In the genomic region with DNA sequence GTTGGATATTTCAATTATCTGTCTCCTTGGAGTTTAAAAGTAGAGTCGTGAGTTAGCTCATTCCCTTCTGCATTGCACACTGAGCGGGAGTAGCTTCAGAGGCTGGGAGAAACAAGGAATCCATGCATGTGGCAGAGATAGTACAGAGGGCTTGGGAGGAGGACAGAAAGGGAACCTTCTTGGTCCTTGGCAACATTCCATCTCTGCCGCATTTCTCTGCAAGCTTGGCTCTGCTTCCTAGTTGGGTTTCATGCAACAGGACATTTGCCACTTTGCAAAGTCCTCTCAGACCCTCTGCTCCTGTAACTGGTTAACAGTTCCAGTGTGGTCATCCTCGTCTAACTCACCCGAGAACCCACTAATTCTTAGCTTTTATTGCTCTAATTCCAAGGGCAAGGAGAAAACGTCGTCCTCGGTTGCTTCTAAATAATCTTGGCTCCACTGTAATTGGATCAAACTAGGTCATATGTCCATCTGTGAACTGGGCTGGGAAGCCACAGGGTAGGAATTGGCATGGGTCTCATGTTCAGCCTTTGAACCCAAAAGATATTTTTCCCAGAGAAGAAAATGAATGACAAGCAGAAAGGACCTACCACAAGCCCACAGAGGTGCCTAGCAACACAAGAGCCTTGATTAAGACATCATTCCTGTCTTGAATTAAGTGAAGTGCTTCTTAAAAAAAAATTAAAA, we compare ENCODE assay signal across 20 mouse cellular contexts. TPM values are rescaled to one million over a fixed set of nuclear protein-coding genes. Genes with fewer than 3 reads are reported as not detected.
A peak's percentile ranks its signal among the peaks of the same experiment; 100 is the strongest.
DNase-seq lines count a peak whose midpoint lies in the region; ATAC-seq and TF ChIP-seq lines count a peak whose summit lies in the region.
"Had no signal": no experiment of that assay in that cellular context is flagged by ENCODE, and none has a peak within 500 bp of the region (broad histone marks: within the 10 kb centered on the region; RNA-seq: fewer than 3 reads in every experiment).

No protein-coding gene starts in this region.

- ATAC-seq in lung, embryonic 14.5 days (ENCODE audit: insufficient read depth): no peak
- ATAC-seq in heart, embryonic 11.5 days (replicated peaks; ENCODE audit: insufficient number of reproducible peaks, low FRiP score, low TSS enrichment): no peak
- no peak for ATAC-seq in intestine, postnatal 0 days
- ATAC-seq: forebrain, embryonic 15.5 days; intestine, embryonic 15.5 days had no signal

- no peak for TF ChIP-seq CTCF in lung, embryonic 14.5 days (IDR thresholded peaks at IDR 0.05; ENCODE audit: low read depth)
- no peak for TF ChIP-seq CTCF in intestine, postnatal 0 days (IDR thresholded peaks at IDR 0.05; ENCODE audit: low read depth)

- DNase-seq in lung, embryonic 14.5 days: peak; percentile 9
- DNase-seq in lung, postnatal 14 days: no peak
- peak; percentile 3 for DNase-seq in cerebellum, adult 8-10 months
- peak; percentile 71 to 84 for DNase-seq in cerebellum, postnatal 14 days
- no peak for DNase-seq in kidney, postnatal 4 days
- DNase-seq: adrenal gland, adult 8-10 months; adrenal gland, postnatal 36 days; gastrocnemius, postnatal 10 days; heart, adult 18-20 months; heart, postnatal 14 days; kidney, adult 2 months had no signal

- H3K9me3 ChIP-seq in lung, embryonic 14.5 days (ENCODE audit: low read depth, low read length): no peaks in the 10 kb centered on the region
- H3K9me3 ChIP-seq in heart, embryonic 11.5 days (replicated peaks; ENCODE audit: control insufficient read depth, low read length): no peaks in the 10 kb centered on the region
- no peaks in the 10 kb centered on the region for H3K9me3 ChIP-seq in intestine, postnatal 0 days (ENCODE audit: control insufficient read depth)
- H3K9me3 ChIP-seq: embryonic facial prominence, embryonic 12.5 days; forebrain, embryonic 15.5 days; heart, embryonic 10.5 days; heart, embryonic 15.5 days; intestine, embryonic 15.5 days had no signal

- H3K9ac ChIP-seq in lung, embryonic 14.5 days: no peak overlapping the region
- no peak overlapping the region for H3K9ac ChIP-seq in heart, embryonic 11.5 days (ENCODE audit: low read depth, low read length)
- no peak overlapping the region for H3K9ac ChIP-seq in intestine, postnatal 0 days (ENCODE audit: low read depth, low read length)
- H3K9ac ChIP-seq: embryonic facial prominence, embryonic 12.5 days; forebrain, embryonic 15.5 days; heart, embryonic 15.5 days; hindbrain, embryonic 14.5 days; intestine, embryonic 15.5 days had no signal

- WGBS in lung, embryonic 14.5 days: 79% methylated on average over 8 of the region's 8 CpGs
- 73% methylated on average over 8 of the region's 8 CpGs for WGBS in heart, embryonic 11.5 days (ENCODE audit: insufficient replicate concordance)
- 73% methylated on average over 8 of the region's 8 CpGs for WGBS in intestine, postnatal 0 days

- no peaks in the 10 kb centered on the region for H3K4me1 ChIP-seq in lung, embryonic 14.5 days (ENCODE audit: insufficient read depth)
- H3K4me1 ChIP-seq in heart, embryonic 11.5 days (ENCODE audit: control insufficient read depth, insufficient read depth, low read length): no peaks in the 10 kb centered on the region
- no peaks in the 10 kb centered on the region for H3K4me1 ChIP-seq in intestine, postnatal 0 days (replicated peaks; ENCODE audit: control insufficient read depth, insufficient read depth, low read length)
- H3K4me1 ChIP-seq: embryonic facial prominence, embryonic 12.5 days; forebrain, embryonic 15.5 days; heart, embryonic 10.5 days; heart, embryonic 15.5 days; intestine, embryonic 15.5 days had no signal

- H3K4me2 ChIP-seq in lung, embryonic 14.5 days: no peak overlapping the region
- H3K4me2 ChIP-seq in heart, embryonic 11.5 days: no peak overlapping the region
- H3K4me2 ChIP-seq in intestine, postnatal 0 days (replicated peaks; ENCODE audit: low read depth): no peak overlapping the region
- H3K4me2 ChIP-seq: embryonic facial prominence, embryonic 12.5 days; forebrain, embryonic 15.5 days; heart, embryonic 15.5 days; hindbrain, embryonic 14.5 days; intestine, embryonic 15.5 days had no signal

- H3K27me3 ChIP-seq in lung, embryonic 14.5 days (ENCODE audit: insufficient read depth, low read length): no peaks in the 10 kb centered on the region
- no peaks in the 10 kb centered on the region for H3K27me3 ChIP-seq in heart, embryonic 11.5 days (ENCODE audit: control insufficient read depth, insufficient read depth, low read length)
- H3K27me3 ChIP-seq in intestine, postnatal 0 days (replicated peaks; ENCODE audit: control insufficient read depth, insufficient read depth, low read length): no peaks in the 10 kb centered on the region
- H3K27me3 ChIP-seq: embryonic facial prominence, embryonic 12.5 days; forebrain, embryonic 15.5 days; heart, embryonic 15.5 days; intestine, embryonic 15.5 days had no signal

- H3K27ac ChIP-seq in lung, embryonic 14.5 days (ENCODE audit: low read depth): no peak overlapping the region
- H3K27ac ChIP-seq in heart, embryonic 11.5 days (ENCODE audit: low read depth, low read length): no peak overlapping the region
- H3K27ac ChIP-seq in intestine, postnatal 0 days (ENCODE audit: low read depth, low read length): no peak overlapping the region
- H3K27ac ChIP-seq: embryonic facial prominence, embryonic 12.5 days; forebrain, embryonic 15.5 days; heart, embryonic 10.5 days; heart, embryonic 15.5 days; hindbrain, embryonic 14.5 days; intestine, embryonic 15.5 days had no signal

- no peaks in the 10 kb centered on the region for H3K36me3 ChIP-seq in lung, embryonic 14.5 days (ENCODE audit: insufficient read depth)
- H3K36me3 ChIP-seq in heart, embryonic 11.5 days (ENCODE audit: control insufficient read depth, insufficient read depth, low read length): no peaks in the 10 kb centered on the region
- no peaks in the 10 kb centered on the region for H3K36me3 ChIP-seq in intestine, postnatal 0 days (ENCODE audit: control insufficient read depth, insufficient read depth)
- H3K36me3 ChIP-seq: embryonic facial prominence, embryonic 12.5 days; forebrain, embryonic 15.5 days; heart, embryonic 10.5 days; heart, embryonic 15.5 days; intestine, embryonic 15.5 days had no signal

- no peak overlapping the region for H3K4me3 ChIP-seq in lung, embryonic 14.5 days (ENCODE audit: low read depth, low read length)
- H3K4me3 ChIP-seq in heart, embryonic 11.5 days (ENCODE audit: low read depth, low read length): no peak overlapping the region
- H3K4me3 ChIP-seq in intestine, postnatal 0 days (ENCODE audit: low read depth, low read length): no peak overlapping the region
- H3K4me3 ChIP-seq: embryonic facial prominence, embryonic 12.5 days; forebrain, embryonic 15.5 days; heart, embryonic 10.5 days; heart, embryonic 15.5 days; intestine, embryonic 15.5 days had no signal

RNA-seq across cellular contexts. Expression of a gene that starts 32.2 kb away (rescaled TPM):
- polyA plus RNA-seq in lung, embryonic 14.5 days (2014; fragmentation: Nextera tagmentation; extraction: Ambion mirVana): 24.2 and 26.0 TPM in 2 replicates
- 1.4 TPM in 2 replicates for polyA plus RNA-seq in heart, embryonic 11.5 days (2014; fragmentation: Nextera tagmentation; extraction: Ambion mirVana)
- 5.1 and 5.4 TPM in 2 replicates for polyA plus RNA-seq in intestine, postnatal 0 days (2015; fragmentation: Nextera tagmentation; extraction: Ambion mirVana)
- polyA plus RNA-seq: C2C12 had no signal

Comparison
In these comparisons a context has a peak if more than half of its experiments do, and no peak if none do; other contexts are left out.
1. DNase-seq: peak in lung, embryonic 14.5 days (single experiment), cerebellum, adult 8-10 months (single experiment) and cerebellum, postnatal 14 days (2 of 2); none in lung, postnatal 14 days (single experiment) and kidney, postnatal 4 days (0 of 2).